Mouse (Mus musculus): ENCODE results near the gene Trim44. TPM values are rescaled to one million over a fixed set of nuclear protein-coding genes. Genes with fewer than 3 reads are reported as not detected.
A peak's percentile ranks its signal among the peaks of the same experiment; 100 is the strongest.

The Trim44 gene
- total RNA-seq, 4 experiments from 2014 or later: 163 to 178 (median 170) TPM

DNA sequence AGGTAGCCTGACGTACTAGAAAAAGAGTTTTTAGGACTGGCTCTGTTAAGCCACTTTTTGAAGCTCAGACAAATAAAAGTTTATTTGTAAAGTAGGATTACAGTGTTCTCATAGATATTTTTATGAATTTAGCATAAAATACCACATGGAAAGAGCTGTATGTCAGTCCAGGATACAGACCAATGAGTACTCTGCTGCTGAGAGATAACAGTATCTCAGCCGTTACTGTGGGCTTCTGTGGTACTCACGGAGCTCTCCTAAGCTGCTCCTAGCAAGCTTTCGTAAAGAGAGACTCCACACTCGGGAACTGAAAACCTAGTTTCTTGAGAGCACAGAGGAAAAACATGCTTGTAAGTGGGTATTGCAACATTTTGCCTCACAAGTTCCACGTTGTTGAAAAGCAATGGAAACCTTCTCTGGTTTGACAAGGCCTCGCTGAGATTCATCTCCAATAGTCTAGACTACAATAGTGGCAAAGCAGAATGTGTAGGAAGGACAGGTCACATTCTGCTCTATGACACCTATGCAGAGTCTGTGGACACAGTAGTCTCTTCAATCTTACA lies 41.6 kb downstream of the Trim44 start:
- no peak for DNase-seq (ENCODE audit: low spot score in 2 of 2)

DNA sequence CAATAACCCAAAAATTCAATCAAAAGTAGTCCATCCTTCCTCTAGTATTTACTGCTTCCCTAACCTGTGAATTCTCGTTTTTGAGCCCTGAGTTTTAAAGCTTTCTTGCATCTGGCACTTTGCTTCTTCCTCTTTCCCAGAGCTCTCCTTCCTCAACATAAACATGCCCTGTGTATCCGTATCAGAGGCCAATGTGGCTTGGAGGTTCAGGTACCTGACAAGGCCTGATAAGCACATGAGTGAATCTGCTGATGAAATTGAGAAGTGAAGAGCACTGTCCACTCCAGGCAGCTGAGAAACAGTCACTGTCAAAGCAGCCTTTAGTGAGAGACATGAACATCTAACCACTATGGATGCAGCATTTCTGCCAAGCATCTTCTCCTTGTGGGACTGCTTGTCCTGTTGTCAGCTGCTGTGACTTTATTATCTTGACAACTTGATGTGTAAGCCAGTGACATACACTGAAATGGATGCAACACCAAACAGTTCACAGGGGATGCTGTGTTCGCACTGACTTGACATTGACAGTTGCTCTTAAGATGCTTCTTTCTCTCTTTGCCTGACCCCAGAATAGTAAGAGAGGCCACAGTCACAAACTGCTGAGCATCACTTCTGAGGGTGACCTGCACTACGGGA lies 42.9 kb downstream of the Trim44 start:
- no peak for DNase-seq (ENCODE audit: low spot score in 2 of 2)

DNA sequence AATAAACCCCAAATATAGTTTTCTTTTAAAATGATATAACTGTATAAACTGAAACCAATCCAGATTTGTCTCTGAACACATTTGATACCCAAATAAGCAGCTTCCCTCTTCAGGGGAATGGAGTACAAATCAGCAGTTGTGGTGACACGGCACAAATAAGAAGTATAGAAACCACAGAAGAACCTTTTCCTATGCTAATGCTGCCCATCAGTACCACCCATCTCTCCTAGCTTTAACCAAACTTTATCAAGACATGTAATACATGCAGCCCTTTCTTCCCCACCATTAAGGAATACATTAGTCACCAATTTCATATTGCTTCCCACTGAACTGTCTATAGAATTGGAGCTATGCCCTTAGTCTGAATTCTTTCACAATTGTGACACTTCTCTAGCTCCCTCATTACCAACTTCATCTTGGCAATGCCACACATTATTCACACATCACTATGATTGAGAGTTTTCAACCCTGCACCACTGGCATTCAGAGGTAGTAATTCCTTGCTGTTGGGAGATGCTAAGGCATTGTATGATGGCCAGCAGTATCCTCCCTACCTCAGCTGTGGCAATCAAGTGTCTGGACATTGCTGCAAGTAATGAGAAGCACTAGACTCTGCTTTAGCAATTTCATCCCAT lies 44.6 kb downstream of the Trim44 start:
- no peak for DNase-seq (ENCODE audit: low spot score in 2 of 2)

DNA sequence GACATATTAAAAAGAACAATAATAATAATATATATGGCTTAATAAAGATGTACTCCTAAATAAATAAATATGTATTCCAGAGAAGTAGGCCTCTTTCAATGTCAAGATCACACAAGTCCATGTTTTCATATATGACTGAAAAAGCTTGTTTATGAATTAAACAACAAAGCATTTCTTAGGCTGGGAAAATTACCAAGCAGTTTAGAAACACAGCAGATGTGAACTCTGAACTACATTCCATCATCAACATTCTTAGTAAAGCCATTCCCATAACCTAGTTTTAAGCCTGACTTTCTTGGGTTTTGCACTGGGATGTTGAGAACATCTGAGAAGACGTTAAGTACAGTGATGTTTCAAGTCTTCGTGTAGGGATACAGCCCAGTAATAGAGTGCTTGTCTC lies 45.4 kb downstream of the Trim44 start:
- no peak for DNase-seq (ENCODE audit: low spot score in 2 of 2)

DNA sequence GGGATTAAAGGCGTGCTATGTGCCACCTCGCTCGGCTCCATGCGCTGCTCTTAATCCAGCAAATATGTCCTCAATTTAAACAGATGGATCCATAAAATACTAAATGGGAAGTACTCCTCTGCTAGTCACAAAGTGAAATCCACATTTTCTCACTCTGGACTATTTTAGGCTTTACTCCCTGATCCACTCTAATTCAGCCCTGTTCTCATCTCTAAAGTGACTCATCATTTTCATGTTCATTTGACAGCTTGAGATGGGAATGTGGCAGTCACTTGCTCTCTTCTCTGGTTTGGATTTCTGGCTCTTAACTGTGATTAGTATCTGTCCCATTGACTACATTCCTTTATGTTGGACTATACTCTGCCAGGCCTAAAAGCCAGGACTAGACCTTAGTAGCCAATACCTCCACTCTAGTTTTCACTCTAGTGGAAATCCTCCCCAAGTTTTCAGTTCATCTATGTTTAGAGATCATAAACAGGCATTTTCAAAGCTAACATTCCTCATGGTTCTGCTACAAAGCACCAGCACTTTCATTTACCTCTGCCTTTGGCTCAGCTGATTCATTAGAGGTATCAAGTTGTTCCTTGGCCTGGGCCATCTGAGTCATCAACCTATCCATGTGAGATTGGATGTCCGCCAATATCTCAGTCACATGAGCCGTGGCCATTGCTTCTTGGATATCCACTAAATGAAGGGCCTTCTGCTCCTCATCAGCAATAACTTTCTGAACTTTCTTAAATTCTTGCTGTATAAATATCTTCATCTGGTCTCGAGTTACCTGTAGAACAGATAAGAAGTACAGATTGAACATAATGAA lies 50.5 kb downstream of the Trim44 start:
- no peak for DNase-seq (ENCODE audit: low spot score in 2 of 2)

DNA sequence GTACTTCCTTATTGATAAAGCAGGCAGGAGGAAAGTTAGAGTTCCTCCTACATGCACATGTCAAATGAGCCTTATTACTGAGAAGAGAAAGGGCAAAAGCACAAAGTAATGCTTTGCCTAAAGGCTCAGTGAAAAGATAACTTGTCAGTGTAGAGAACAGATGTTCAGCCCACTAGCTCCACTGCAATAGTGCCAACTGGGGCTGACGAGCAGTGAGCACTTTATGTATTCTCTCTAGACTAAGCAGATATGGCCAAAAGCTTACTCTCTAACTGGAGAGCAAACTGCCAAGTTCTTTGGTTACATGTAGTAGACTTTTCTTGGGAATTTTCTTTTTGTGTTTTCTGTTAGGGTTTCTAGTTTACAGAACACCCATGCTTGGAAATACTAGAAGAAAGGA lies 53.6 kb downstream of the Trim44 start:
- peak in 1 of 2 experiments; percentile 28 for DNase-seq (ENCODE audit: low spot score in 2 of 2)

DNA sequence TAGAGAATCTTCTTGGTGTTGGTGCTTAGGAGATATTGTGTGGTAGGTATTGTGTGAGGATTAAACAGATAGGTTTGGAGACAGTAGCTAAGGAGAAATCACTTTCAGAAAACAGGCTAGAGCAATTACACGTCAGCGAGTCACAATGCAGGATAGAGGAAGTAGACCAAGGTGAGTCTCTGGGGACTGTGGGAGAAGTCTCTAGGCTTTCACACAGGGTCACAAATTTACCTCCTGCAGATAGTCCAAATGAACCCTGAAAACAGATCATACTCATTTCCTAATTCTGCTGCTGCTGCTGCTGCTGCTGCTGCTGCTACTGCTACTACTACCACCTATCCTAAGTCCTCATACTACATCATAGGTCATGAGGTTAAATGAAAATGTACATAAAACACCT lies 66.2 kb downstream of the Trim44 start:
- DNase-seq (ENCODE audit: low spot score in 2 of 2): no peak

GRCm38 (mm10) chr2:102336816-102337215 lies 70.8 kb downstream of the Trim44 start:
- no peak for DNase-seq (ENCODE audit: low spot score in 2 of 2)

DNA sequence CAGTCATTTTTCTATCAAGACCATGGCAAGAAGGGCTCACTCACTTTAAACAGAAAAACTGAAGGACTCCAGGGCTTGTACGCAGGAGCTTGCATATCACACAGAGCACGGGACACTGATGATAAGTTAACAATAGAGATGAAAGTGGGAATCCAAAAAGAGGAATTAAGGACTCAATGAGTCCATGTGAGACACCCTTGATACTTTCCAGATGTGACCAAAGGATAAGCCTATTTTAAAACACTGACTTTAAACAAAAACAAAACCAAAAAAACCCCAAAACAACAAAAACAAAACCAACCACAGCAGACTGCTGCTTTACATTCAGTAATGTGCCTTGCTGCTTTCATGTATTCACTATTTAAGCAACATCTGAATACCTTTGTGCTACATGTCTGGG lies 75.7 kb downstream of the Trim44 start:
- no peak for DNase-seq (ENCODE audit: low spot score in 2 of 2)

DNA sequence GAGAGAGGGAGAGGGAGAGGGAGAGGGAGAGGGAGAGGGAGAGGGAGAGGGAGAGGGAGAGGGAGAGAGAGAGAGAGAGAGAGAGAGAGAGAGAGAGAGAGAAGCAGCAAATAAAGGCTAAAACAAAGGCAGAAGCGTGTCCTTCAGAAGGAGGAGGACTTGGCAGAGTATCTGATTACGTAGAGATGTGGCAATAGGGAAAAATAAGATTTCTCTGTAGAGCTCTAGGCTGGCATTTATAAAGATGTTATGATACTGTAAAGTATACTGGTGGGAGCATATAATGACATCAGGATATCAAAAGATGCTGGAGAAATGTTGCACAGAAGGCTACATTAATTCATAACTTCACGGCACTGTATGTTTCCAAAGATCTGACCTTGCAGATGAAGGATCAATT lies 76.5 kb downstream of the Trim44 start:
- no peak for DNase-seq (ENCODE audit: low spot score in 2 of 2)

DNA sequence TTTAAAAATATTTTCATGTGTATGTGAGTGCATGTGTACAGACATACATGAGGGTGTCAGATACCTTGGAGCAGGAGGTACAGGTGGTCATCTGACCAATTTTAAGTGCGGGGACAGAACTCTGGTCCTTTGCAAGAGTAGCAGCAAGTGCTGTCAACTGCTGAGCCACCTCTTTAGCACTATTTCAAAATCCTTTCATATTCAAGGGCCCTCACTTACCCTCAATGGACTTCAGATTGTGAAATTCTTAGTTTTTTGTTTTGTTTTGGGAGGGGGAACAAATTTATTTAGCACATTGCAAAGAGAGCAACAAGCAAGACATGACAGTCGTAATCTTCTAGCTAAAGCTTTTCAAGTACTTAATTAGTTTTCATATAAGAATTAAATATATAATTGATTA lies 81.7 kb downstream of the Trim44 start:
- no peak for DNase-seq (ENCODE audit: low spot score in 2 of 2)

DNA sequence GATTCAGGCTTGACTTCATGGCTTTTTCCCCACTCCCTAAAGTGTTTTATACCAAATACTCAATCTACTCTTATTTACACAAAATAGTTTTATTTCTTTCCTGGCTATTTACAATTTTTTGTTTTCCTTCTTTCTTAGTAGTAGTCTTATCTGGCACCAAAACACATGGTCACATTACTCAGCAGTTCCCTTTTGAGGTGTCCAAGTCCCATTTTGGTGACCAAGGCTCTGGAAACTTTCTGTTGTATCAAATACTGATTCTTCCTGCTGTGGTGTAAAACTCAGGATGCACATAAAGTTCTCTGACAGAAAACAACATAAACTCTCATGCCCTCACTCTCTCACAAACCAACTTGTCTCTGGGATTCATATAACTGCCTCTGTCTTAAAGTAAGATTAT lies 83.3 kb downstream of the Trim44 start:
- no peak for DNase-seq (ENCODE audit: low spot score in 2 of 2)

- no peak for DNase-seq (ENCODE audit: low spot score in 2 of 2)
Observed at GRCm38 (mm10) chr2:102316540-102316939, 91.1 kb downstream of the Trim44 start.

GRCm38 (mm10) chr2:102315153-102315552 lies 92.5 kb downstream of the Trim44 start:
- DNase-seq (ENCODE audit: low spot score in 2 of 2): no peak

DNA sequence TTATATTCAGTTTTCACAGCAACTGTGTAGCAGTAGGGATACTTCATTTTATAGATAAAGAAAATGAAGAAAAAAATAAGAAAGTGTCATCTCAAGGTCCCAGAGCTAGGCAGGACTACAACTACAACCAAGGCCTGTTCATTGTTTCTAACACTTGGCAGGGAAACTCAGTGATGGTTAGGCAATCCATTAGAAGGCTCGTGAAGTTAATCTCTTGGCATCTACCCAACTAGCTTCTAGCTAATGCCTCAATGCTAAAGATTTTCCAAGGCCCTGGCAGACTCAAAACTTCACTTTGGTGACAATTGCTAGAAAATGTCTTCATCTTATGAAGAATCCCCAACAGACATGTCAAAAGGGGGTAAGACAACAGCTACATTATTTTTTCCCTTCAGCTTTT lies 93.0 kb downstream of the Trim44 start:
- DNase-seq (ENCODE audit: low spot score in 2 of 2): no peak

GRCm38 (mm10) chr2:102314068-102314467 lies 93.6 kb downstream of the Trim44 start:
- no peak for DNase-seq (ENCODE audit: low spot score in 2 of 2)

DNA sequence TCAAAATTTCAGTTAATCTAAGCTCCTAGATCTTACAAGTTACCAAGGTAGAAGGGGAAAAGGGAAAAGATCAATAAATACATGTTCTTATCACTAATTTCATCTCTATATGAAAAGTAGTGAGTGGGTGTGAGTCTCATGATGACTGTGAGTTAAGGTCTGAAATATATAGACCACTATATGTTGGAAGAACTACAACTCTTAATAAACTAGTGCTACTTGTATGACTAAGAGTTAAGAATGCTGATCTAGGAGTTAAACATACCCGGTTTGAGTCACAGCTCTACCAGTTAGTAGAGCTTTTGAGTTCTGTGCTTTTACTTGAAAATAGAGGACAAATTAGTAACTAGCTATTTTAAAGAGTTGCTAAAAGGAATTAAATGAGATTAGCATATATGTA lies 94.7 kb downstream of the Trim44 start:
- DNase-seq (ENCODE audit: low spot score in 2 of 2): no peak

GRCm38 (mm10) chr2:102303274-102303673 lies 104.4 kb downstream of the Trim44 start:
- no peak for DNase-seq (ENCODE audit: low spot score in 2 of 2)

DNA sequence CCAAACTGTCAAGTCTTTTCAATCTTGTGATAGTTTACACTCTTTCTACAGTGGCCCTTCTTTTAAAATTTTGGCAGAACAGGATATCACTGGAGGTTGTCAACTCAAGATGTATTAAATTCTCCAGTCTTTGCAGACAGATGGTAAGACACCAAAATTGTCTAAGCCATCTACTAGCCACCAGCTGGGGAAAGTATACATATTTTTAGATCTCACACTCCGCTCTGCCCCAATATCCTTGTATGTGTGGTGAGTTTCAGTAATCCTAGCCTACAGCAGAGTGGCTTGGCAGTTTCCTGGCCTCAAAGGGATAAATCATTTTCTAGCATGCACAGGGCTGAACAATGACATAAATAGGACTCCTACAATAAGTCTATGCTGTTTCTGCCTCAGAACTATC lies 105.1 kb downstream of the Trim44 start:
- no peak for DNase-seq (ENCODE audit: low spot score in 2 of 2)

DNA sequence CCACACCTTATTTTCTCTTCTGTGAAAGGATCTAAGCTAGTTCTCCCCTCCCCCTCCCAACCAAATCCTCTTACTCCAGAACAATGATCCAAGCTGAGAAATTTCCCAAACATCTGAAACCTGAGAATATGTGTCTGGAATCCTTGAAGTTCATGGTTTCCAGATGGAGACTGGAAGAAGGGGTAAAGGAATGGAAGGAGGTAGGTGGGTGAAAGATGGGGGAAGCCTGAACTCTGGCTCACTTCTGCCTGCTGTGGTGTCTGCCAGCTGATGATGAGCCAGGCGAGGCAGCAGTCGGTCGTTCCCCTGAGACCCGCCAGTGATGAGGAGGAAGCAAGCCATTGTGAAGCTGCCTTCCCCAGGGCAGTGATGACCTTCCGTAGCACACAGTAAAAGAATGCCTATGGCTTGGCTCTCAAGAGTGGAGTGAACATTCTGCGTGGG lies 112.8 kb downstream of the Trim44 start:
- no peak for DNase-seq (ENCODE audit: low spot score in 2 of 2)

DNA sequence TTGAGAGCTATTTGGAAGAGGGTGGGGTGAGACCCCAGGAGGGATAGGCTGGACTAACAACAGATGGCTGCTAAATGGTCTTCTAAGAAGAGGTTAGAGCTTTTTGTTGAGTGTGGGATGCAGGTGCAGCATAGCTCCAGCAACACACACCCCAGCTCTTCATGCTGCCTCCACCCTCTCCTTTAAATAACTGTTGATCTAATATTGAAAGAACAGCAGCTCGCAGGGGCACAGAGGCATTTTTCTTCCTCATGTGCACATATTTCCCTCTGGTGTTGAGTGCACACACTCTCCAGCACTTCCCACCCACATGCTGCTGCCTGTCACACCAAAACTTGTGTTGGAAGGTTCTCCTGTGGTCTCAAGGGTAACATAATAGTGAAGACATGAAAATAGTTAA lies 114.4 kb downstream of the Trim44 start:
- DNase-seq (ENCODE audit: low spot score in 2 of 2): no peak

DNA sequence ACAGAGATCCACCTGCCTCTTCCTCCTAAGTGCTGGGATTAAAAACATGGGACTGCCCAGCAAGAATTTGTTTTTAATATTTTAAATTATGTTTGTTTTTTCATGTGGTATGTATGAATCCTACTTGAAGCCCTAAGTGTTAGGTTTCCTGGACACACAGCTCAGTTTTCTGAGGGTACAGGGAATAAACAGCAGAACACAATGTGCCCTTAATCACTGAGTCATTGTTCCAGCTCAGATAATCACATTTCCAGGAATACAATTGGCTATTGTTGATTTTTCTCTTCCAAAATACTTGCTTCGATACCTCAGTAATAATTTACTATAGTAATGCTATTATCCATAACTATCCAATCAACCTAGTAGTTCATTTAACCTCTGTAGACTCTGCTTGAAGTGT lies 115.6 kb downstream of the Trim44 start:
- no peak for DNase-seq (ENCODE audit: low spot score in 2 of 2)

Measured in layer of hippocampus, adult 8-10 months (tissue).